Mouse (Mus musculus): ENCODE results near the gene Setd1a. TPM values are rescaled to one million over a fixed set of nuclear protein-coding genes. Genes with fewer than 3 reads are reported as not detected.

Setd1a gene
- total and polyA plus RNA-seq, 2 experiments from 2014 or later = 16.0 to 17.8 TPM

DNA sequence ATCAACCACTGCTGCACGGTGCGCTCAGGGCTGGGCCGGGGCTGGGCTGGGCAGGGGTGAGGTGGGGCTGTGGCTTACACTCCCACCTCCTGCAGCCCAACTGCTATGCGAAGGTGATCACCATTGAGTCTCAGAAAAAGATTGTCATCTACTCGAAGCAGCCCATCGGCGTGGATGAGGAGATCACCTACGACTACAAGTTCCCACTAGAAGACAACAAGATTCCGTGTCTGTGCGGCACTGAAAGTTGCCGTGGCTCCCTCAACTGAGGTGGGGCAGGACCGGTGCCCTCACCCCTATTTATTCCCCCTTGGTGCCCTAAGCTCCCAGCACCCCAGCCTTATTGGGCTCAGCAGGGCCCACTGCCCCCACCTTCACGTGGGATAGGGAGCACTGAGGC, 22.7 kb downstream of the Setd1a start:
- Histone ChIP-seq H3K27me3 (ENCODE audit: insufficient read depth, low read length) (no peaks in the 10 kb centered on the region), H3K4me2 (ENCODE audit: low read depth, low read length) (no peak overlapping the region), H3K4me3 (ENCODE audit: low read length) (no peak overlapping the region), H3K9me3 (ENCODE audit: low read length) (no peaks in the 10 kb centered on the region), H3K9ac (replicated peaks; ENCODE audit: low read length) (no peak overlapping the region), H3K27ac (no peak overlapping the region), H3K36me3 (ENCODE audit: insufficient read depth, low read length) (peaks cover 54% of the 10 kb centered on the region), H3K4me1 (ENCODE audit: insufficient read depth, low read length) (0 out of 2 replicates have a peak, but pooled peaks cover 6% of the 10 kb centered on the region)
- TF ChIP-seq CTCF (IDR thresholded peaks at IDR 0.05; ENCODE audit: low read depth) = no peak
- DNase-seq (ENCODE audit: low spot score) (no peak), ATAC-seq (no peak)
- WGBS = 87% methylated on average over 13 of the region's 13 CpGs

DNA sequence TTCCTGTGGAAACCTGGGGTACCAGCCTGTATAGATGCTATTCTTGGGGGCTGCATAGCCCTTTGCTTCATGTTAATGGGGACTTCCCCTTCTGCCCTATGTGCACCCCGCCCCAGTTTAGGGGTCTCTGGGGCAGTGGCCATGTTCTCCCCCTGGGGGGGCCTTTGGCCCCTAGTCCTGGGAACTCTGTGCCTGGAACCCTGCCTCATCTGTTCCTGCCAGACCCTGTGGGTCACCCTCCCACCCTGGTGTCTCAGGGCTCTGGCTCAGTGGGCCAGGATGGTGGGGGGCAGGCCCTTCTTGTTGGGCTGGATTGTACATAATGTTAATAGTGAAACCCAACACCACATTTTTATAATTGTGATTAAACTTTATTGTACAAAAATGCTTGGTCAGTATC, 23.3 kb downstream of the Setd1a start:
- WGBS = 100% methylated on average over 1 of the region's 1 CpGs
- peaks cover 52% of the 10 kb centered on the region for H3K36me3 ChIP-seq (ENCODE audit: insufficient read depth, low read length)
- H3K27me3 ChIP-seq (ENCODE audit: insufficient read depth, low read length) = no peaks in the 10 kb centered on the region
- DNase-seq (ENCODE audit: low spot score) (no peak), ATAC-seq (no peak)
- no peak overlapping the region for H3K4me3 ChIP-seq (ENCODE audit: low read length)
- H3K9me3 ChIP-seq (ENCODE audit: low read length) = no peaks in the 10 kb centered on the region
- no peak overlapping the region for H3K9ac ChIP-seq (replicated peaks; ENCODE audit: low read length)
- no peak for TF ChIP-seq CTCF (IDR thresholded peaks at IDR 0.05; ENCODE audit: low read depth)
- H3K4me2 ChIP-seq (ENCODE audit: low read depth, low read length) = no peak overlapping the region
- 0 out of 2 replicates have a peak, but pooled peaks cover 6% of the 10 kb centered on the region for H3K4me1 ChIP-seq (ENCODE audit: insufficient read depth, low read length)
- H3K27ac ChIP-seq = no peak overlapping the region

DNA sequence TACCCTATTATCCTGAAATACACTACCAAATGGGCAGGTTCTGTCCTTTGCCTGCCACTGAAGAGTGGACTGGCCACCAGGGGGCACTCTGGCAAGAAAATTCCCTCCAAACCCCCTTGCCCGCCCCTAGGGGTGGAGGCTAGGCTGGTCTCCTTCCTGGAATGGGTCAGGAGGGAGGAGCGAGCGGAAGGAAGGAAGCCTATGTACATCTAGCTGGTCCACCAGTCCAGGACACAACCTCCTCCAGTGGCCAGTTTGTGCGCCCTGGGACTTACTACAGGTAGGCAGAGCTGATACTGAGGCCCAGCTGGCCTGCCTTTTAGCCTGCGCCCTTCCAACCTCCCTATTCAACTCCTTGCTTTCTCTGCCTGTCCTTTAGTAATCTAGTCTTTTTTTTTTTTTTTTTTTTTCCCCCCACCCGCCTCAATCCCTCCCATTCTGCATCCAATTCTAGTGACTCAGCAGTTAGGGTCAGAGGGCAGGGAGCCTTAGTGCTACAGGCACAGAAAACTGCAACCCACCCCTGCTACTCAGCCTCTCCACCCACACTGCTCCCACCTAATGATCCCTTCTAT, 24.1 kb downstream of the Setd1a start, which contains the start of gene Hsd3b7:
Gene Hsd3b7, plus strand, starts transcription at position 170 of the 575 bp plus-strand sequence.
- peaks cover 45% of the 10 kb centered on the region for H3K36me3 ChIP-seq (ENCODE audit: insufficient read depth, low read length)
- WGBS = 22% methylated on average over 6 of the region's 6 CpGs
- DNase-seq (ENCODE audit: low spot score) = peak; percentile 91
- H3K4me2 ChIP-seq (ENCODE audit: low read depth, low read length) = peak within 1 kb of the TSS; percentile 36
- 0 out of 2 replicates have a peak, but pooled peaks cover 6% of the 10 kb centered on the region for H3K4me1 ChIP-seq (ENCODE audit: insufficient read depth, low read length)
- peak; percentile 99 for TF ChIP-seq CTCF (IDR thresholded peaks at IDR 0.05; ENCODE audit: low read depth)
- peak within 1 kb of the TSS; percentile 48; the same call in 1 of the 2 replicates for H3K27ac ChIP-seq
- peak; percentile 84 for ATAC-seq
- peak within 1 kb of the TSS; percentile 24; the same call in 1 of the 2 replicates for H3K9ac ChIP-seq (replicated peaks; ENCODE audit: low read length)
- H3K27me3 ChIP-seq (ENCODE audit: insufficient read depth, low read length) = no peaks in the 10 kb centered on the region
- peak within 1 kb of the TSS; percentile 10; the same call in 1 of the 2 replicates for H3K4me3 ChIP-seq (ENCODE audit: low read length)
- H3K9me3 ChIP-seq (ENCODE audit: low read length) = no peaks in the 10 kb centered on the region

DNA sequence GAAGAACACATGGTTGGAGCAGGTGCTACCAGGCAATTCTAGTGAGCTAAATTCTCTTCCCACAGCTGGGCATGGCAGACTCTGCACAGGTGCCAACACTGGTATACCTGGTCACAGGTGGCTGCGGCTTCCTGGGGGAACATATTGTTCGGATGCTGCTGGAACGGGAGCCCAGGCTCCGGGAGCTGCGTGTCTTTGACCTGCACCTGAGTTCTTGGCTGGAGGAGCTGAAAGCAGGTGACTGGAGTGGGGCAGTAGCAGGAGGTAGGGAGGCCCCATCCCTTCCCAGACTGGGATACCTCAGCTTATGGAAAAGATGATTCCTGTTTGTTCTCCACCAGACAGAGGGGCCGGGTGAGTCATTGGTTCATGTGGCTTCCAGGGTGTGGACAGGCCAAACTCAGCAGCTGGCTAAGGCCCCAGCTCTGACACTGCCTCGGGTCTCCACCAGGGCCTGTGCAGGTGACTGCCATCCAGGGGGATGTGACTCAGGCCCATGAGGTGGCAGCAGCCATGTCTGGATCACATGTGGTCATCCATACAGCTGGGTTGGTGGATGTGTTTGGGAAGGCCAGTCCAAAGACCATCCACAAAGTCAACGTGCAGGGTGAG, 24.6 kb downstream of the Setd1a start:
- no peak for TF ChIP-seq CTCF (IDR thresholded peaks at IDR 0.05; ENCODE audit: low read depth)
- H3K27ac ChIP-seq = peak overlapping the region; percentile 45; the same call in 1 of the 2 replicates
- H3K4me3 ChIP-seq (ENCODE audit: low read length) = no peak overlapping the region
- H3K9ac ChIP-seq (replicated peaks; ENCODE audit: low read length) = peak overlapping the region; percentile 24; the same call in 1 of the 2 replicates
- ATAC-seq (peak; percentile 16; the same call in 1 of the 2 replicates), DNase-seq (ENCODE audit: low spot score) (no peak)
- 0 out of 2 replicates have a peak, but pooled peaks cover 6% of the 10 kb centered on the region for H3K4me1 ChIP-seq (ENCODE audit: insufficient read depth, low read length)
- H3K27me3 ChIP-seq (ENCODE audit: insufficient read depth, low read length) = no peaks in the 10 kb centered on the region
- 83% methylated on average over 8 of the region's 8 CpGs for WGBS
- H3K4me2 ChIP-seq (ENCODE audit: low read depth, low read length) = peak overlapping the region; percentile 36
- no peaks in the 10 kb centered on the region for H3K9me3 ChIP-seq (ENCODE audit: low read length)
- peaks cover 39% of the 10 kb centered on the region for H3K36me3 ChIP-seq (ENCODE audit: insufficient read depth, low read length)

DNA sequence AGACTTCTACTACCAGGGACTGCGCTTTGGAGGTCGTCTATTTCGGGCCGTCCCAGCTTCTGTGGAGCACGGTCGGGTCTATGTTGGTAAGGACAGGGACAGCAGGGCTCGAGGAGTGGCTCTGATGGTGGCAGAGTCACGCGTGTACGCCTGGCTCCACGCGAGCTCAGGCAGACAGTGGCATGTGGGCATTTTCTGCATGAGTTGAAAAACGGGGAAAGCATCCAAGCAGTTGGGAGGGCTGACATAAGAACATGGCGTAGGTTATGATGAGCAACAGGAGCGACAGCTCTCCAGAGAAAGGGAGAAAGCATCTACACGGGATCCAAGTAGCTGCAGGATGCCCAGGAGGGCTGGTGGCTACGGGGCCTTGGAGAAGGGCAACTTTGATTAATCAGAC, 25.8 kb downstream of the Setd1a start:
- TF ChIP-seq CTCF (IDR thresholded peaks at IDR 0.05; ENCODE audit: low read depth) = no peak
- no peaks in the 10 kb centered on the region for H3K9me3 ChIP-seq (ENCODE audit: low read length)
- no peak overlapping the region for H3K4me2 ChIP-seq (ENCODE audit: low read depth, low read length)
- no peak overlapping the region for H3K9ac ChIP-seq (replicated peaks; ENCODE audit: low read length)
- peak overlapping the region; percentile 11; the same call in 1 of the 2 replicates for H3K27ac ChIP-seq
- H3K4me1 ChIP-seq (ENCODE audit: insufficient read depth, low read length) = 0 out of 2 replicates have a peak, but pooled peaks cover 6% of the 10 kb centered on the region
- ATAC-seq = no peak
- WGBS = 85% methylated on average over 17 of the region's 17 CpGs
- H3K4me3 ChIP-seq (ENCODE audit: low read length) = no peak overlapping the region
- H3K27me3 ChIP-seq (ENCODE audit: insufficient read depth, low read length) = no peaks in the 10 kb centered on the region
- peak; percentile 23 for DNase-seq (ENCODE audit: low spot score)
- H3K36me3 ChIP-seq (ENCODE audit: insufficient read depth, low read length) = peaks cover 27% of the 10 kb centered on the region

DNA sequence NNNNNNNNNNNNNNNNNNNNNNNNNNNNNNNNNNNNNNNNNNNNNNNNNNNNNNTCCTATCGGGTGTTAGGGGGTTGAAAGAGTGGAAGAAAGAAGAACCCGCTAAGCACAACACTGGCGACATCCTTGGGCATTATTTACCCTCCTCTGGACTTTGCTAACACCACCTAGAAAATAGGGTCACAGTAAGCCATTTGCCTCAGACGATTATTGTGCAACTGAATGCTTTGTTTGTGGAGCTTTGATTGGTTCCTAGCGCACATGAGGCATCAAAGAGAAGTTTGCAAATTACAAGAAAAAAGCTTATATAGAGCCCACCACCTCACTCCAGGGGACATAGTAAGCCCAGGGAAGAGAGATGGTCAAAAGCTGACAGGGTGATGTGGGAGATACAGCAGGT, 32.4 kb downstream of the Setd1a start:
- H3K36me3 ChIP-seq (ENCODE audit: insufficient read depth, low read length) = peaks cover 34% of the 10 kb centered on the region; the same call in 1 of the 2 replicates
- H3K27ac ChIP-seq = no peak overlapping the region
- no peak overlapping the region for H3K4me2 ChIP-seq (ENCODE audit: low read depth, low read length)
- no peak for TF ChIP-seq CTCF (IDR thresholded peaks at IDR 0.05; ENCODE audit: low read depth)
- 71% methylated on average over 5 of the region's 5 CpGs for WGBS
- no peak overlapping the region for H3K4me3 ChIP-seq (ENCODE audit: low read length)
- ATAC-seq (no peak), DNase-seq (ENCODE audit: low spot score) (no peak)
- no peak overlapping the region for H3K9ac ChIP-seq (replicated peaks; ENCODE audit: low read length)
- H3K27me3 ChIP-seq (ENCODE audit: insufficient read depth, low read length) = no peaks in the 10 kb centered on the region
- H3K9me3 ChIP-seq (ENCODE audit: low read length) = no peaks in the 10 kb centered on the region
- no peaks in the 10 kb centered on the region for H3K4me1 ChIP-seq (ENCODE audit: insufficient read depth, low read length)
